Mouse (Mus musculus) kidney, postnatal 4 days (tissue): ENCODE data around the gene Cebpb.

Experiments used
- DNase-seq, 2 experiments: peaks; one replicate each; pipeline ENCODE4 v3.0.0; 2021; ENCODE audit warnings: mixed read lengths in 2 of 2

The Cebpb gene

GRCm38 (mm10) chr2:167691871-167692661, 3.4 kb downstream of the Cebpb start:
- no peak for DNase-seq

GRCm38 (mm10) chr2:167692831-167693230, 4.1 kb downstream of the Cebpb start:
- no peak for DNase-seq

- no peak for DNase-seq
These were observed 4.8 kb downstream of the Cebpb start for GRCm38 (mm10) chr2:167693540-167693939.

GRCm38 (mm10) chr2:167694244-167694643, 5.5 kb downstream of the Cebpb start:
- DNase-seq: no peak

- DNase-seq: no peak
These were observed 6.2 kb downstream of the Cebpb start for GRCm38 (mm10) chr2:167694963-167695362.

- no peak for DNase-seq
These were observed 6.8 kb downstream of the Cebpb start for GRCm38 (mm10) chr2:167695491-167695890.

GRCm38 (mm10) chr2:167696143-167696542, 7.4 kb downstream of the Cebpb start:
- no peak for DNase-seq

- peak; percentile 44 to 63 for DNase-seq
These were observed 9.2 kb downstream of the Cebpb start for GRCm38 (mm10) chr2:167697902-167698301.

- no peak for DNase-seq
These were observed 11.3 kb downstream of the Cebpb start for GRCm38 (mm10) chr2:167700018-167700417.

GRCm38 (mm10) chr2:167701472-167701871, 12.8 kb downstream of the Cebpb start:
- no peak for DNase-seq

- DNase-seq: no peak
These were observed 13.4 kb downstream of the Cebpb start for GRCm38 (mm10) chr2:167702126-167702525.

- DNase-seq: no peak
These were observed 15.7 kb downstream of the Cebpb start for GRCm38 (mm10) chr2:167704409-167704808.

GRCm38 (mm10) chr2:167706183-167706939, 17.6 kb downstream of the Cebpb start:
- DNase-seq: no peak

GRCm38 (mm10) chr2:167708373-167708772, 19.7 kb downstream of the Cebpb start:
- DNase-seq: no peak

- DNase-seq: no peak
These were observed 21.3 kb downstream of the Cebpb start for GRCm38 (mm10) chr2:167709969-167710368.

- no peak for DNase-seq
These were observed 21.9 kb downstream of the Cebpb start for GRCm38 (mm10) chr2:167710574-167710973.

- DNase-seq: peak; percentile 67 to 73
These were observed 24.4 kb downstream of the Cebpb start for GRCm38 (mm10) chr2:167712872-167713821.

- DNase-seq: no peak
These were observed 25.6 kb downstream of the Cebpb start for GRCm38 (mm10) chr2:167714298-167714697.

GRCm38 (mm10) chr2:167715008-167715407, 26.3 kb downstream of the Cebpb start:
- DNase-seq: no peak

GRCm38 (mm10) chr2:167717208-167717607, 28.5 kb downstream of the Cebpb start:
- no peak for DNase-seq

GRCm38 (mm10) chr2:167719520-167719919, 30.8 kb downstream of the Cebpb start:
- no peak for DNase-seq

GRCm38 (mm10) chr2:167721159-167721882, 32.6 kb downstream of the Cebpb start:
- DNase-seq: no peak
